Mouse (Mus musculus): ENCODE results near the gene Nbea.

The Nbea gene

DNA sequence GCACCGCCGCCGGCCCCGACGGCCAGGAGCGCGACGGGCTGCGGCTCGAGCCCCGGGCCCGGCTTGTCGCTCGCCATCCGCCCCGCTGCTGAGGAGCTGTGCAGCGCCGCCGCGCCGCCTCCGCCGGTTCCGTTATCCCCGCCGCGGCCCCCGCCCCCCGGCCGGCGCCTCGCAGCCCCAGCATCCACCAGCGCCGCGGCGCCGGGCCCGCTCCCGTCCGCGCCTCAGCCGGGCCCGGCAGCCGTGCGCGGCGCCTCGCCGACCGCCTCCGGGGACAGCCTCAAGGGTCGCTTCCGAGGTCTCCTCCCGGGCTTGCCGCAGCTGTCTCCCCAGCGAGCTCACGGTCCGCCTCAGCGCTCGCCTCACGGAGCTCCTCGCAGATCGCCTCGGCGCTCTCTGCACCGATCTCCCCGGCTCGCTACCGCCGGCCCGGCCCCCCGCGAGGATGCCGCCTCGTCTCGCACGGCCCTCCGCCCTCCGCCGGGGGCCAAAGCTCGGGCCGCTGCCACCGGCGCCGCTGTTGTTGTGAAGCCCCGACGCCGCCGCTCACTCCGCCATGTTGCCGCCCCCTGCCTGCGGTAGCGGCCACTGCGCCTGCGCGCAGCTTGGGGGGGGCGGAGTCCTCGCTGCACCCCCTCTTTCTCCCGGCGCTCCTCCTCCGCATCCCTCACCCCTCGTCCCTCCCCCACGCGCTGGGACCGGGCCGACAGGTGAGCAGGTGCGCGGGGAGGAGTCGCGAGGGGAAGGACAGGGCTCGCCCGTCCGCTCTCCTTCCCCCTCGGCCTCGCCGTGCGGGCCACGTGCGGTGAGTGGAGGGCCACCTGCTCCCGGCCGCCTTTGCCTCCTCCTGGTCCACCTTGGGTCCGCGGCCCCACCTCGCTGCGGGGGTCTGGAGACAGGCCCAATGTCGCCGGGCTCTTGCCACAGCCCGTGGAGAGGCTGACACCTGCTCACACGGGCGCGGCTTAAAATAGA lies at the start of gene Nbea:
Gene Nbea (minus strand): TSS at position 543 of the 975 bp plus-strand sequence.
- peak; percentile 88 for DNase-seq (ENCODE audit: low spot score)

DNA sequence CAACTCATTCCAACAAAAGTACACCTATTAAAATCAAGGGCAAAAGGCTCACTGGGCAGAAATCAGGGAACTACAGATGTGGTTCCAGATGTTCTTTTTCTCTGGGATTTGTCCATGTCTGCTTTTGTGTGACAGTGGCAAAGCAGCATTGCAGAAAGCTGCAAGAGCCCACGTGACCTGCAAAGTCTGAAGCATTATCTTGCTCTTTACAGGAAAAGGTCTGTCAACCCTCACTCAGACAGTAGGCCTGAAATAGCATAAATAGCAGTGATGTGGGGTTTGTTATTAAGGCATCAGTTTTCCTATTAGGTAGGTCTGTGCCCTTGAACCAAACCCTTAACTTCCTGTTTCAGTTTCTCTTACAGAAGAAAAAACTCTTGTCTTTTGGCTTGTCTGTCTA lies 45.8 kb upstream of the Nbea start:
- DNase-seq (ENCODE audit: low spot score), result no peak

DNA sequence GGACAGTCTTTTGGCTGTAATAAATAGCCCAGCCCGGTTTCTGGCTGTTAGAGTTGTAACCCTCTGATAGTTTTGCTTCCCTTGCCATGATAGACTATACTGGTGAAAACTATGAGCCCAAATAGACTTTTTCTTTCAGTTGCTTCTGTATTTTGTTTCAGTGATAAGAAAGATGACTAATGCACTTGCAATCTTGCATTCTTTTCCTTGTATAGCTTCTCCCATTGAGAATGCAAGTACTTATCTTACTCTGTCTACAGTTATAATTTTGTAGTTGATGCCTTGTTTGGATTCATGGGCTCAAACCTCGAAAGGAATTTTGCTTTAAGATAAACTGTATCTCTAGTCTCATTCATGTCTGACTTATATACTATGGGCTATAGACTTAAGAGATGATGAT lies 32.5 kb upstream of the Nbea start:
- DNase-seq (ENCODE audit: low spot score), result no peak

DNA sequence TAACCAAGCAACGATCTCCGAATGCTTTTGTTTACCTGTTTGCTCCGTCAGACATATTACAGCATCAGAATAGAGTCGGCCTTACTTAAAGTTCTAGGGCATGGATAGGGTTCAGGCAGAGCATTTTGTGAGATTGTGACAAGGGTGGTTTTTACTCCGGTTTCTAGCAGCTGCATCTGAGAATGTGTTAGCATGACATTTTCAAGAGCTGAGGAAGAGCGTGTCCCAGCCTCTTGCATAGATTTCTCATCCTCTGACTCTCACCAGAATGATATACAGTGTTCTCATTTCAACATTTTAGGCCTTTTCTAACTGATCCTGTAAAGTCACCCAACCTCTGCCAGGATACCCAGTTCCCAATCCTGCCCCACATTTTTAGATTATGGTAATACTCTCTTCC lies 20.5 kb upstream of the Nbea start:
- peak; percentile 13 for DNase-seq (ENCODE audit: low spot score)

DNA sequence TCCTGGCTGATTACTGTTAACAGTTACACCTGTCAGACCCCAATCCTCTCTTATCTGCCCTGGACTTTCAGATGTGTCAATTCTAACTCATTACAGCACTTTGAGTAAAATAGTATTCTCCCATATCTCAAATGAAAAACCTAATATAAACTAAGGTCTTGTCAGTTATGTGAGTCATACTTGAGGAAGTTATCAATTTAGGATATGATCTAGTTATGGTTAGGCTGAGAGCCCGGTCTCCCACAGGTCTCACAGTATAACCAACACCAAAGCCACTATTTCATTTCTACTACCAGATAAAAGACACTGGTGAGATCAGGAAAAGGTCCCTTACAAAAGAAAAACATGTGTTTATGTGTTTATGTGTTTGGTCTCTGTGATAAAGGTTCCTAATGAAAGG lies 4.7 kb upstream of the Nbea start:
- no peak for DNase-seq (ENCODE audit: low spot score)

DNA sequence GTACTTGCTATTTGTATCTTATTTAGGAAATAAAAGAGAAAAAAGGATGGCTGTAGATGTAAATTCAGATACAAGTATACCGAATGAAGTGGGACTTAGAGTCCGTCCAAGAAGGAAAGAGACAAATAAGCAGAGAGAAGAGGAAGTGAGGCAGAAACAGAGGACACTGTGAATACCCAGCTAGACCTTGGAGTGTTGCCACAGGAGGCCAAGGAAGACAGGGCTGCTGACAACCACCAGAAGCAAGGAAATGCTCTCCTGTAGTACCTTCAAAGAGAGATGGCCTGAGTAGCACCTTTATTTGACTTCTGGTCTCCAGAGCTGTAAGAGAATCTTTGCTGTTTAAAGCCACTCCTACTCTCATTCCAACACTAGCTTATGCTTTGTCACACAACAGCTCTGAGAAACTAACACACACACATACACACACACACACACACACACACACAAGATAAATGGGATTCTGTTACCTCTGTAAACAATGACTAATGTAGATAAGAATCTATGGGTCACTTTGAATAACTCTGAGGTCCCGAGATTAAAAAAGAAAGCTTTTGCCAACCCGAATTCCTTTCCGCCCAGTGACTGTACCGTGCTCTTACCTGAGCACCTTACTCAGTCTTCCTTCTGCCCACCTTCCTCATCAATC lies 3.8 kb upstream of the Nbea start:
- DNase-seq (ENCODE audit: low spot score), result no peak

DNA sequence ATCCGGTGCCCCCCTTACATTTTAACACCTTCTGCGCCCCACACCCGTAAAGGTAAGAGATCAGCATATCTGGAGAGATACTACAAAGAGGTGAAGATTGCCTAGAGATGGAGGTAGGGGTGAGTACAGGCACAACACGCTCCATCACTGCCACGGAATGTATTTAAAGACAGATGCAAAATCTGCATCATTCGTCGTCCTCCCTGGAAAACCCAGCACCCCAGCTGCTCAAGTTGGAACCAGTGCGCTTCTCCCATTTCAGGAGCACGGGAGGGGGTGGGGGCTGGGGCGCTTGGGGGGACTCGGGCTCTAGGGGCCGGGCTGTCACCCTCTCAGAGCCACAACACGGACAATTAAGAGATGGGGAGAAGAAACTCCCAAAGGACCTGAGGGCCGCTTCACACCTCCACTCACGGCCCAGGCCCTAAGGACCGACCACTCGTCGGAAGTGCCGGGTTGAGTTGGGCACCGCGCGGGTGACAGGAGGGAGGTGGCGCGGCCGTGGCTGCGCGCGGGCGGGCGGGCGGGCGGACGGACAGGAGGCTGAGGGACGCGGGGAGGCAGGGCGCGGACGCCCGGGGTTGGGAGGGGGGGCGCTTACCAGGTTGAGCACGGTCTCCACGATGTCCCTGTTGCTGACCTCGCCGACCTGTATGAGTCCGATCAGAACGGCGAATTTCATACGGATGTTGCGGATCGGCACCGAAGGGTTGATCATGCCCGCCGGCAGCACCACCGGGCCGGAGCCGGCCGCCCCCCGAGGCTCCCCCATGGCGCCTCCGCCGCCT lies 936 bp downstream of the Nbea start:
- DNase-seq (ENCODE audit: low spot score), result peak; percentile 35

DNA sequence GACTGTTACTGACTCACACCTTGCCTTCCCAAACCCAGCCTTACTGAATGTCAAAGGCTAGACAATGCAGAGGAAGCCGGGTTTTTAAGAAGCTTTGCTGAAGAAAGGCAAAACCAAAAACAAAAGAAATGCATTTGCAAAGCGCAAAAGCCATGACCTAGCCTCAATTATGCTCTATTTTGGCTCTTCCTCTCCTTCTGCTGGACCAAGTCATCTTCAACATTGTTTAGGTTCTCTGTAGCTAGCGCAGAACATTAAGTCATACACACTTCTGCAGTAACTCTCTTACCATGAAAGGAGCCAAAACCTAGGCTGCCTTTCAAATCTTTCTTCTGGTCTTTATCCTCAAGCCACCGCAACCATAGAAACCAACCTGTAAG lies 1.5 kb downstream of the Nbea start:
- no peak for DNase-seq (ENCODE audit: low spot score)

DNA sequence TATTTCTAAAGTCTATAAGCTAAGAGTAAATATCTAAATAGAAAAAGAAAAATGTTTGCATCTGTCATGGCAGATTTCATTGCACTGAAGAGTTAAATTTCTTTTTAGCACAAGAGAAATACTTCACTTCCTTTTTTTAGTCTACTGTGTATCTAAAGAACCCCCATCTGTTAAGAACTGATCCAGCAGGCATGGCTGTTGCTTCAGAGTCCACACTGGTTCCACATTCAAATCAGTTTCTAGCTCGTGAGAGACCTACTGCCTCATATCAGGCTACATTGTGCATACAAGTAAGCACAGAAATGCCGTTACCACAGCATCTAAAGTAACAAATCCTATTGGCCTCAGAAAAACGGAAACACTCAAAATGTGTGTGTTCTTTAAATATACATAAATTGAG lies 2.5 kb downstream of the Nbea start:
- DNase-seq (ENCODE audit: low spot score), result no peak

DNA sequence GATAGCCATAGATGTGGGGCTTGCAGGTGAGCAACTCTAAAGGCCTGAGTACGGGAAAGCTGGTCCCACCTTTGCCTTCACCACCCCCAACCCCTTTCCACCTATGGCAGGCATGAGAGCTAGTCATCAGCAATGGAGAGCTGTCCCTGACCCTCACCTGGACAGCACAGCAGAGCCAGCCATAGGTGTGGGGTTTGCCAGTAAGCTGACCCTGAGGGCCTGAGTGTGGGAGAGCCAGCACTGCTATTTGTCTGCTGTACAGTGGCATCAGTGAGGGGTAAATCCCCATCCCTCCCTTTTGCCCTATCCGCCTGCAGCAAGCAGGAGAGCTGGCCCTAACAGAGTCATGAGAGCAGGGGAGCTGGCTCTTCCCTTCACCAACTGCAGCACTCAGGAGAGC lies 25.6 kb downstream of the Nbea start:
- no peak for DNase-seq (ENCODE audit: low spot score)

DNA sequence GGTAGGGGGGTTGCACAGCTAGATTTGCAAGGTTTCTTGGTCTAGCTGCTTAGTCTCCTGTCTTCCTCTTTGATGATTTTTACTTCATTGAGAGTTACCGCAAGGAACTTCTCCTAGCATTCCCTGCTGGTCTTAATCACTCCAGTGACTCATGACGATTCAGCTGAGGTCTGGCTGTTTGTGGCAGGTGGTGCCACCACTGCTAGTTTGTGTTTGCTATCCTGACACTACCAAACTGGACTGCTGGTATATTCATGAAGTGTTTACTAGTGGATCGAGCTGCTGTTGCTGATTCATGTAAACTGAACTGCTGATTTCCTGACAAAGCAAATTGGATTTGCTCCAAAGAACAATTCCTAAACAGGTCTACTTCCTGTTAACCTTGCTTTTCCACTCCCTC lies 56.8 kb downstream of the Nbea start:
- no peak for DNase-seq (ENCODE audit: low spot score)

DNA sequence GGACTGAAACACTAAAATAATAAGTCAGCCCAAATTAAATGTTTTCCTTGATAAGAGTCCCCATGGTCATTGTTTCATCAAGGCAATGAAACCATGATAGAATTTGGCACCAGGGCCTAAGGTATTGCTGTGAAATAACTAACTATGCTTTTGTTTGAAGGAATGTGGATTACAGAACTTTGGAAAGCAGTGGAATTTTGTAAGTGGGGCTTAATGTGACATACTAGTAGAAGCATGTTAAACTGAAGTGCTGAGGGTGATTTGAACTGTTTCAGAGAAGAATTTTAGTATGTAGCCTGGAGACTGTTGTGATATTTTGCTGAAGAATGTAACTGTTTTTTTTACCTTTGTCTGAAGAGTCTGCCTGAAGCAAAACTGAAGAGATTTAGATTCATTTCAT lies 66.9 kb downstream of the Nbea start:
- no peak for DNase-seq (ENCODE audit: low spot score)

DNA sequence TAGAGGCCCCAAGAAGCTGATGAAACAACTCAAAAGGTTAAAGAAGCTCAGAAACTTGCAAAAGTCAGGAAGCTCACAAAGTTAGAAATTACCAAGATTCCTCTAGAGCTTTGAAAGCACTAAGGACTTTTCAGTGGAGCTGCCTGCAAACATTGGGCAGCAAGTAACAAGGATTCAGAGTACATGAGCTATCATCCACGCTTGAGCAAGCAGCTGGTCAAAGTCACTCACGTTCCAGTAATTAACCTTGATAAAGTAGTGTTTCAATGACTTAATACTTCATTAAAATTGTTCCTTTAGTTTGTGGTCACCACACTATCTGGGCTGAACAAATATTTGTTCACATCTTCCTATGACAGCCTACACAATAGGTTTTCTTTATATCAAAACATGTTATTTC lies 75.4 kb downstream of the Nbea start:
- no peak for DNase-seq (ENCODE audit: low spot score)

DNA sequence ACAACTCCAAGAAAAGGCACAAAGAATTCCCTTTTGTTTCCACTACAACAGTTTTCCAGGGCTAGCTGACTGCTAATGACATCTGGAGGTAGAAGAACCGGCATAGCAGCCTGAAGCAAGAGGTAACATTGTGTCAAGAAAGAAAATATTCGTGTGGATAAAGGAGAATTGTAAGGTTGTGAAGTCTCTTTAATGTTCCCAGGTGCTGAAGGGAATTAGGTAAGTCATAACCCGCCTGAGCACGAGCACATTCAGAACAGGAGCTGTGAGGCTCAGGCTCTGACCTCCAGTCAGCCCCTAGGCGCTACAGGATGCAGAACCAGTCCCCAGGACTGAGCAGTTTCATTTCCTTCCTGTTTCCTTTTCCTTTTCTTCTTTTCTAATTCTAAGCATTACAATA lies 86.4 kb downstream of the Nbea start:
- no peak for DNase-seq (ENCODE audit: low spot score)

DNA sequence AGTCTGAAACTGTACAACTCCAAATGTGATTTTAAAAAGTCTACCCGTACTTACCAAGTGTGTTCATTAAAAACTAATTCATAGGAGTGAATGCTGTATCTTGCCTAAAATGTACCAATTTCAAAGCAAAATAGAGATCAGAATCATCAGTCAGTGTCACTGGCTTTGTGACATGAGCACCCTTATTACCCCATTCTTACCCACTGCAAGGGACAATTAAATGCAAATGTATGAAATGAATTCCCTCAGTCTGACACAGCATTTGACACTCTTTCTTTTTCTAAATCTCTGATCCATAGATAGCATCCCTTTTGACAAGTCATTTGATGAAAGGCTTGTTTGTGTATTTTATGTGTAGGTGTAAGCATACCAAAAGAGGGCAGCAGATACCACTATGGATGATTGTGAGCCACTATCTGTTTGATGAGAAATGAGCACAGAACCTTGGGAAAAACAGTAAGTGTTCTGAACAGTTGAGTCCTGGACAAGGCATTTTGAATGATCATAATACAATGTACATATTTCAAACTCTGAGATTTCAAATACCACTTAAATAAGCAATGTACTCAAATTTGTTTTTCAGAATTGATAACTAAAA lies 104.4 kb downstream of the Nbea start:
- DNase-seq (ENCODE audit: low spot score), result peak; percentile 22

DNA sequence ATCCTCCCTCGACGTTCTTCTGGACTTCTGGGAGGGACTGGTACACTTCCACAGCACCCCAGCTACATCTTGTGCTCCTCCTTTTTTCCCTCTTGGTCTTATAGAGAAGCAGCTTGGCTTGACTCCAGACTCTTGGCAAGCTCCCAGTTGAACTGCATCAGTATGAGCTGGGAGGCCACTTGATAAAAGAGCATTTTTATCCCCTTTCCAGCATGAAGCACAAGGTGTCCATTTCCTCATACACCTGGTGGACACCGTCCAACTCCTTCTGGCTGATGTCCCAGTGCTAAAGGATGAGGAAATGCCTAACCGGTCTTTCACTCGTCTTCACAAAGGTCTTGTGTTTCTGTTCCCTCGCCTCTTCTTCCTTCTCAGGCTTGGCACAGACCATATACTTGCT lies 115.7 kb downstream of the Nbea start:
- no peak for DNase-seq (ENCODE audit: low spot score)

DNA sequence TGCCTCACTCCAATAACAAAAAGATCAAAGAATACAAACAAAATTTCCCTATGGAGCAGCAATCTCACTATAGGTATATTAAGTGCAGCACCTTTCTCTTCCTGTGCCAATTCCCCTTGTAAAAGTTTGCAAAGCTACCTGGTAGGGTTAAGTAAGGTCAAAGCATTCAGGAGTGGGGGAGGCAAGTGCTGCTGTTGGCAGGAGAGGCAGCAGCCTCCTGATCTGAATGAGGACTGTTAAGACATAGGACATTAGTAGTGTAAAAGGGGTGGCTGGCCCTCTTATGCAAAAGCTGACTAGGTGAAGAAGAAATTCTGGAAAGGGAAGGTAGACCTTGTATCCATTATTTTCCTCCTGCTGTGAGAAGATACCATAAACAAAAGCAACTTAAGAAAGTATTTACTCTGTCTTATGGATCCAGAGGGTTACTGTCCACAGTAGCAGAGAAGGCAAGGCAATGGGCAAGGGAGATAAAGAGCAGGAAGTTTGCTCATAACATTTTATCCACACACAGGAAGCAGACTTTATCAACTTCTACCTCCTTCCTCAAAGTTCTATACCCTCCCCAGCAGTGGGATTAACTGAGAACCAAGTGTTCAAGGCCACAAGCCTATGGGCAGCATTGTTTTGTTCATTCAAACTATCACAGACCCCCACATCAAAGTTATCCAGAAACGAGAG lies 117.0 kb downstream of the Nbea start:
- no peak for DNase-seq (ENCODE audit: low spot score)

DNA sequence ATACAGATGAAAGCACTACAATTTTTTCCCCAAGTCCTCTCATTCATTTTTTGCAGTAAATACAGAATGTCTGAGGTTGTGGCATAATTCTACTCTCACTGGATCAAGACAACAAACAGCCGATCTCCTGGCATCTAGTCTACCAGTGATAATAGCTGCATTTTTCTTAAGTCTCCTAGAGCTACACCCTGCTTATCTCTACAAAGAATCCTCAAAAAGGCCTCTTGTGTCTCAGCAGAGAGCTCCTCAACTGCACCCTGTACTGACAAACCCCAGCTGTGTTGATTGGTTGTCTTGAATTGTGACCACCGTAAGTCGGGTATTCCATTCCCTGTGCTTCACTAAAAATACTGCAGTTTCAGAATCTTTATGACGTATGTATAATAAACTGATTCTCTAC lies 118.3 kb downstream of the Nbea start:
- no peak for DNase-seq (ENCODE audit: low spot score)

DNA sequence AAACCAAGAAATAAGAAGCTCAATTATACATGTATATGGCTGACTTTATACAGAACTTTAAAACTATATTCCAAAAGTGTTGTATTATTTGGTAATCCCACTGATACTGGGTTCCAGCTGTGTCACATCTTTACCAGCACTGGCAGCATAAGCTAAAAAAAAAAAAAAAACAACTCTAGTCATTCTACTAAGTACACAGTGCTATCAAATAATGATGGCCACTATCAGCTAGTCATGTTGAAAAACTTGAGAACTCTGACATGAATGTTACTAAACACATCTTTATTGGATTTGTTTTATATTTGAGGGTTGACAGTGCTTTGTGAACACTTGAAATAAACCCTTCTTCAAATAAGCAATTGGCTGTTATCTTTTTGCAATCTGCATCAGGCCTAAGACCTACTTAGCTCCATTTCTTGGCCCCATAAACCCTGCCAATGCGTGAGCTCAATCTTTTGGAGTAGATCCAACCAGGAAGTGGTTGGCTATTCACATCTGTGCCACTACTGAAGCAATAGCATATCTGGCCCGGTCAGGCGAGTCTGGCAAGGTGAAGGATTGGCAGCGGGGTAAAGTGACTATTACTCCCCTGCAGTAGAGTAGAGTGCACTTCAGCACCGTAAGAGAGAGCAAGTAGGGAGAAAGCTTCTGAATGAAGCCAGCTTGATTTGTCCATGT lies 137.7 kb downstream of the Nbea start:
- no peak for DNase-seq (ENCODE audit: low spot score)

DNA sequence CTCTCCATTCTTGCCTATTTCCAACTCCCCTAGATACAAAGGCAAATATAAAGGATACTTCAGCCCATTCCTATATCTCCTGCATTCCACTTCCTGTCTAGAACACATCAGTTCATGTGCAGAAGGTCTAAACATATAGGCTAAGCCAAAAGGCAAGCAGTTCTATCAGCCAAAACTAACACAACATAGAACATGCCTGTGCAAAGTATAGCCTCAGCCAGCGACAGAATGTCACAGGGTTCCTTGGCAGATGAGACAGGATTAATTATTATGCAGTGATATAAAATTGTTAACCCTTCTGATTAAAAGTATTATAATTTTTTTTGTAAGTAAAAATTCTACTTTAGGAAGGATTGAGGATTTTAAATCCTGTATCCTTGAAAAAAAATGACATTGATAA lies 140.4 kb downstream of the Nbea start:
- no peak for DNase-seq (ENCODE audit: low spot score)

DNA sequence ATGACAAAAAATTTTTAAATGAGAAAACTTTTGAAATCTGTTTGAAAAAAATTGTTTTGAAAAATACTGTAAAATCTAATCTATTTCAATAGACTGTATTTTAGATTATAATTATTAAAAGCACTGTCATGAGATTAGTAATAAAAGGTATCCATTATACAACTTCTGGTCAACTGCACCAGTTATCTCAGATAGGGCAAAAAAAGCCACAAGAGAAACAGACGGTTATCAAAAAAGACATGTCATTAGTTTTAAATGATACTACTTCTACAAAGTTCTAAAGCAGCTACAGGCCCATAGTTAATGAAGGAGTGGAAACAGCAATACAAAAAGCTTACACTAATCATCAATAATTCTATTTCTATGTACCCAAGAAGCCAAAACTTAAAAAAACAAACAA lies 144.0 kb downstream of the Nbea start:
- DNase-seq (ENCODE audit: low spot score), result no peak

Measured in layer of hippocampus, adult 11-12 months (tissue).